Mouse (Mus musculus) myocyte (in vitro differentiated cells): ENCODE measurements around the gene Stam2.

Source experiments
- CEBPB ChIP-seq: IDR thresholded peaks from 2 replicates; pipeline ENCODE4 v1.6.1; 2011; ENCODE audit warnings: mild to moderate bottlenecking, moderate library complexity; ENCODE audit not compliant: poor library complexity, insufficient read depth, severe bottlenecking
- E2F4 ChIP-seq: IDR thresholded peaks from one replicate; pipeline ENCODE4 v1.6.1; 2011; ENCODE audit warnings: mild to moderate bottlenecking, control low read depth, moderate library complexity; ENCODE audit not compliant: insufficient read depth
- MAX ChIP-seq: IDR thresholded peaks from one replicate; pipeline ENCODE4 v1.6.1; 2011; ENCODE audit warnings: low read depth, mild to moderate bottlenecking, control low read depth
- MYOG ChIP-seq, 3 experiments: IDR thresholded peaks; one replicate each; pipeline ENCODE4 v1.6.1; 2011; ENCODE audit warnings: control low read depth in 2 of 3, low read depth in 2 of 3, mild to moderate bottlenecking in 2 of 3; ENCODE audit not compliant: insufficient read length in 2 of 3, control insufficient read depth in 1 of 3, insufficient read depth in 1 of 3
- POLR2A ChIP-seq: IDR thresholded peaks from one replicate; pipeline ENCODE4 v1.6.1; 2011; ENCODE audit warnings: low read depth, mild to moderate bottlenecking, control low read depth, moderate library complexity; ENCODE audit not compliant: insufficient read length
- POLR2AphosphoS2 ChIP-seq: IDR thresholded peaks from one replicate; pipeline ENCODE4 v1.6.1; 2011; ENCODE audit warnings: low read depth, control low read depth; ENCODE audit not compliant: insufficient read length
- SRF ChIP-seq: IDR thresholded peaks from one replicate; pipeline ENCODE4 v1.6.1; 2011; ENCODE audit warnings: low read depth; ENCODE audit not compliant: control insufficient read depth, insufficient read length
- TCF12 ChIP-seq: IDR thresholded peaks from one replicate; pipeline ENCODE4 v1.6.1; 2011; ENCODE audit warnings: mild to moderate bottlenecking, control low read depth; ENCODE audit not compliant: poor library complexity, insufficient read depth, severe bottlenecking
- USF1 ChIP-seq: IDR thresholded peaks from one replicate; pipeline ENCODE4 v1.6.1; 2011; ENCODE audit warnings: low read depth, mild to moderate bottlenecking, control low read depth, moderate library complexity

DNA sequence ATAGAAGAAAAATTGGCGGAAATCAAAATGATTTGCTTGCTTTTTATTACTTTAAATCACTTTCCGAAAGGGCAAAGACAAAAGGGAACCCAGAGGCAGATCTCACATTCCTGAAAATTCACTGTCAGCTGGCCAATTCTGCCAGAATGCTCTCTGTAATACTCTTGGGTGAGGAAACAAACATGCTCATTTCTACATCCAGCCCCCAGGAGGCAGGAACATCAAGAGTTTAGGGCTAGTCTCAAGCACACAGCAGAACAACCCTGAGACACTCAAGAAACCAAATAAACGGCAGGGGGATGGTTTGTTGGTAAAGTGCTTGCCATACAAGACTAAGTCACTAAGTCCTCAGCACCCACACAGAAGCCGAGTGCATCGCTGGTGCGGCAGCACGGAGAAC is 9.5 kb downstream of the Stam2 start:
- no peak for TF ChIP-seq POLR2A
- TF ChIP-seq USF1 = no peak
- TF ChIP-seq E2F4 = no peak
- TF ChIP-seq MAX = no peak
- no peak for TF ChIP-seq POLR2AphosphoS2
- no peak for TF ChIP-seq CEBPB
- TF ChIP-seq SRF = no peak
- TF ChIP-seq MYOG (IDR thresholded peaks at IDR 0.05; ENCODE audit: control insufficient read depth in 1 of 3, insufficient read depth in 1 of 3, insufficient read length in 2 of 3, low read depth in 2 of 3) = no peak
- no peak for TF ChIP-seq TCF12
